Mouse (Mus musculus): ENCODE measurements at regions not wholly inside any gene's neighbourhood (a gene's known extent, or its start where the extent isn't known, plus 50 kb on each side); places are given as distances from the start of the nearest gene placed in this dataset.

- WGBS (ENCODE audit: insufficient replicate concordance) = 75% methylated on average over 4 of the region's 4 CpGs
- H3K9ac ChIP-seq (ENCODE audit: low read depth, low read length) = no peak overlapping the region
- no peak overlapping the region for H3K27ac ChIP-seq (ENCODE audit: low read length)
- no peak for ATAC-seq (ENCODE audit: low read depth)
- no peaks in the 10 kb centered on the region for H3K27me3 ChIP-seq (ENCODE audit: control insufficient read depth, insufficient read depth, low read depth, low read length)
- no peaks in the 10 kb centered on the region for H3K36me3 ChIP-seq (ENCODE audit: control insufficient read depth, insufficient read depth)
- H3K4me3 ChIP-seq (ENCODE audit: low read depth, low read length) = no peak overlapping the region
- H3K4me1 ChIP-seq (ENCODE audit: control insufficient read depth, low read depth, low read length) = no peaks in the 10 kb centered on the region
- H3K9me3 ChIP-seq (replicated peaks; ENCODE audit: control insufficient read depth, low read length) = no peaks in the 10 kb centered on the region
- H3K4me2 ChIP-seq (ENCODE audit: low read depth, low read length) = no peak overlapping the region
Measured at GRCm38 (mm10) chr4:10759491-10759890, 114.8 kb upstream of the 2610301B20Rik start.

- Histone ChIP-seq H3K27me3 (ENCODE audit: control insufficient read depth, insufficient read depth, low read depth, low read length) (no peaks in the 10 kb centered on the region), H3K9me3 (replicated peaks; ENCODE audit: control insufficient read depth, low read length) (no peaks in the 10 kb centered on the region), H3K4me1 (ENCODE audit: control insufficient read depth, low read depth, low read length) (no peaks in the 10 kb centered on the region), H3K36me3 (ENCODE audit: control insufficient read depth, insufficient read depth) (no peaks in the 10 kb centered on the region), H3K4me2 (ENCODE audit: low read depth, low read length) (no peak overlapping the region), H3K9ac (ENCODE audit: low read depth, low read length) (no peak overlapping the region), H3K4me3 (ENCODE audit: low read depth, low read length) (no peak overlapping the region), H3K27ac (ENCODE audit: low read length) (no peak overlapping the region)
- WGBS (ENCODE audit: insufficient replicate concordance) = 66% methylated on average over 6 of the region's 6 CpGs
- no peak for ATAC-seq (ENCODE audit: low read depth)
Measured at GRCm38 (mm10) chr4:10767676-10768075, 106.6 kb upstream of the 2610301B20Rik start.

GRCm38 (mm10) chr4:10770026-10770643, 104.2 kb upstream of the 2610301B20Rik start:
- Histone ChIP-seq H3K36me3 (ENCODE audit: control insufficient read depth, insufficient read depth) (no peaks in the 10 kb centered on the region), H3K9me3 (replicated peaks; ENCODE audit: control insufficient read depth, low read length) (no peaks in the 10 kb centered on the region), H3K4me2 (ENCODE audit: low read depth, low read length) (no peak overlapping the region), H3K27me3 (ENCODE audit: control insufficient read depth, insufficient read depth, low read depth, low read length) (no peaks in the 10 kb centered on the region), H3K9ac (ENCODE audit: low read depth, low read length) (no peak overlapping the region), H3K27ac (ENCODE audit: low read length) (no peak overlapping the region), H3K4me3 (ENCODE audit: low read depth, low read length) (no peak overlapping the region), H3K4me1 (ENCODE audit: control insufficient read depth, low read depth, low read length) (no peaks in the 10 kb centered on the region)
- 30% methylated on average over 13 of the region's 13 CpGs for WGBS (ENCODE audit: insufficient replicate concordance)
- ATAC-seq (ENCODE audit: low read depth) = no peak

GRCm38 (mm10) chr4:10774557-10775215, 99.6 kb upstream of the 2610301B20Rik start:
- ATAC-seq (ENCODE audit: low read depth) = no peak

GRCm38 (mm10) chr4:10786701-10787100, 87.6 kb upstream of the 2610301B20Rik start:
- no peak for ATAC-seq (ENCODE audit: low read depth)
- H3K4me1 ChIP-seq (ENCODE audit: control insufficient read depth, low read depth, low read length) = no peaks in the 10 kb centered on the region
- no peak overlapping the region for H3K9ac ChIP-seq (ENCODE audit: low read depth, low read length)
- H3K27ac ChIP-seq (ENCODE audit: low read length) = no peak overlapping the region
- 74% methylated on average over 2 of the region's 2 CpGs for WGBS (ENCODE audit: insufficient replicate concordance)
- no peak overlapping the region for H3K4me2 ChIP-seq (ENCODE audit: low read depth, low read length)
- H3K36me3 ChIP-seq (ENCODE audit: control insufficient read depth, insufficient read depth) = no peaks in the 10 kb centered on the region
- no peak overlapping the region for H3K4me3 ChIP-seq (ENCODE audit: low read depth, low read length)
- no peaks in the 10 kb centered on the region for H3K9me3 ChIP-seq (replicated peaks; ENCODE audit: control insufficient read depth, low read length)
- H3K27me3 ChIP-seq (ENCODE audit: control insufficient read depth, insufficient read depth, low read depth, low read length) = no peaks in the 10 kb centered on the region

More at GRCm38 (mm10) chr4:10774557-10775215, 99.6 kb upstream of the 2610301B20Rik start:
- Histone ChIP-seq H3K4me3 (ENCODE audit: low read depth, low read length) (no peak overlapping the region), H3K4me2 (ENCODE audit: low read depth, low read length) (no peak overlapping the region), H3K9ac (ENCODE audit: low read depth, low read length) (no peak overlapping the region), H3K27ac (ENCODE audit: low read length) (no peak overlapping the region), H3K4me1 (ENCODE audit: control insufficient read depth, low read depth, low read length) (no peaks in the 10 kb centered on the region), H3K36me3 (ENCODE audit: control insufficient read depth, insufficient read depth) (no peaks in the 10 kb centered on the region), H3K9me3 (replicated peaks; ENCODE audit: control insufficient read depth, low read length) (no peaks in the 10 kb centered on the region), H3K27me3 (ENCODE audit: control insufficient read depth, insufficient read depth, low read depth, low read length) (no peaks in the 10 kb centered on the region)
- WGBS (ENCODE audit: insufficient replicate concordance) = 34% methylated on average over 3 of the region's 3 CpGs

- no peak for ATAC-seq (ENCODE audit: low read depth)
- H3K9me3 ChIP-seq (replicated peaks; ENCODE audit: control insufficient read depth, low read length) = no peaks in the 10 kb centered on the region
- no peaks in the 10 kb centered on the region for H3K4me1 ChIP-seq (ENCODE audit: control insufficient read depth, low read depth, low read length)
- H3K27me3 ChIP-seq (ENCODE audit: control insufficient read depth, insufficient read depth, low read depth, low read length) = no peaks in the 10 kb centered on the region
- H3K36me3 ChIP-seq (ENCODE audit: control insufficient read depth, insufficient read depth) = no peaks in the 10 kb centered on the region
- H3K4me3 ChIP-seq (ENCODE audit: low read depth, low read length) = no peak overlapping the region
- no peak overlapping the region for H3K9ac ChIP-seq (ENCODE audit: low read depth, low read length)
- no peak overlapping the region for H3K4me2 ChIP-seq (ENCODE audit: low read depth, low read length)
- H3K27ac ChIP-seq (ENCODE audit: low read length) = no peak overlapping the region
Measured at GRCm38 (mm10) chr4:10788306-10788705, 86.0 kb upstream of the 2610301B20Rik start.

GRCm38 (mm10) chr4:10789141-10789540, 85.2 kb upstream of the 2610301B20Rik start:
- no peaks in the 10 kb centered on the region for H3K9me3 ChIP-seq (replicated peaks; ENCODE audit: control insufficient read depth, low read length)
- H3K27ac ChIP-seq (ENCODE audit: low read length) = no peak overlapping the region
- H3K27me3 ChIP-seq (ENCODE audit: control insufficient read depth, insufficient read depth, low read depth, low read length) = no peaks in the 10 kb centered on the region
- WGBS (ENCODE audit: insufficient replicate concordance) = 38% methylated on average over 3 of the region's 3 CpGs
- H3K4me2 ChIP-seq (ENCODE audit: low read depth, low read length) = no peak overlapping the region
- no peaks in the 10 kb centered on the region for H3K4me1 ChIP-seq (ENCODE audit: control insufficient read depth, low read depth, low read length)
- H3K9ac ChIP-seq (ENCODE audit: low read depth, low read length) = no peak overlapping the region
- no peak overlapping the region for H3K4me3 ChIP-seq (ENCODE audit: low read depth, low read length)
- ATAC-seq (ENCODE audit: low read depth) = no peak
- H3K36me3 ChIP-seq (ENCODE audit: control insufficient read depth, insufficient read depth) = no peaks in the 10 kb centered on the region

- Histone ChIP-seq H3K9ac (ENCODE audit: low read depth, low read length) (no peak overlapping the region), H3K36me3 (ENCODE audit: control insufficient read depth, insufficient read depth) (no peaks in the 10 kb centered on the region), H3K4me3 (ENCODE audit: low read depth, low read length) (no peak overlapping the region), H3K4me2 (ENCODE audit: low read depth, low read length) (no peak overlapping the region), H3K9me3 (replicated peaks; ENCODE audit: control insufficient read depth, low read length) (no peaks in the 10 kb centered on the region), H3K4me1 (ENCODE audit: control insufficient read depth, low read depth, low read length) (no peaks in the 10 kb centered on the region), H3K27me3 (ENCODE audit: control insufficient read depth, insufficient read depth, low read depth, low read length) (no peaks in the 10 kb centered on the region), H3K27ac (ENCODE audit: low read length) (no peak overlapping the region)
- no peak for ATAC-seq (ENCODE audit: low read depth)
- 50% methylated on average over 3 of the region's 3 CpGs for WGBS (ENCODE audit: insufficient replicate concordance)
Measured at GRCm38 (mm10) chr4:10792628-10793027, 81.7 kb upstream of the 2610301B20Rik start.

- H3K27ac ChIP-seq (ENCODE audit: low read length) = no peak overlapping the region
- 51% methylated on average over 3 of the region's 3 CpGs for WGBS (ENCODE audit: insufficient replicate concordance)
- H3K4me3 ChIP-seq (ENCODE audit: low read depth, low read length) = no peak overlapping the region
Measured at GRCm38 (mm10) chr4:10794471-10794870, 79.8 kb upstream of the 2610301B20Rik start.

More at GRCm38 (mm10) chr4:10794471-10794870, 79.8 kb upstream of the 2610301B20Rik start:
- ATAC-seq (ENCODE audit: low read depth) = no peak
- no peaks in the 10 kb centered on the region for H3K9me3 ChIP-seq (replicated peaks; ENCODE audit: control insufficient read depth, low read length)
- H3K36me3 ChIP-seq (ENCODE audit: control insufficient read depth, insufficient read depth) = no peaks in the 10 kb centered on the region
- H3K4me1 ChIP-seq (ENCODE audit: control insufficient read depth, low read depth, low read length) = no peaks in the 10 kb centered on the region
- H3K27me3 ChIP-seq (ENCODE audit: control insufficient read depth, insufficient read depth, low read depth, low read length) = no peaks in the 10 kb centered on the region
- no peak overlapping the region for H3K9ac ChIP-seq (ENCODE audit: low read depth, low read length)
- H3K4me2 ChIP-seq (ENCODE audit: low read depth, low read length) = no peak overlapping the region
